ENCODE assay signal across 9 mouse cellular contexts in genomic region chr1:39941237-39942179, GRCm38 (mm10). TPM values are rescaled to one million over a fixed set of nuclear protein-coding genes. Genes with fewer than 3 reads are reported as not detected.
DNase-seq lines count a peak whose midpoint lies in the region; ATAC-seq and TF ChIP-seq lines count a peak whose summit lies in the region.
"Had no signal": no experiment of that assay in that cellular context is flagged by ENCODE, and none has a peak within 500 bp of the region (broad histone marks: within the 10 kb centered on the region; RNA-seq: fewer than 3 reads in every experiment).

No protein-coding gene starts in this region.

- peak; percentile 72 for DNase-seq in adrenal gland, adult 2 months
- no peak for DNase-seq in adrenal gland, adult 18-20 months (ENCODE audit: low spot score in 2 of 2)
- no peak for DNase-seq in lung, postnatal 10 days
- no peak for DNase-seq in kidney, adult 8-10 months
- no peak for DNase-seq in thymus, adult 2 months
- DNase-seq: kidney, adult 18-20 months had no signal

- ATAC-seq in lung, embryonic 16.5 days (ENCODE audit: low read depth) = no peak
- no peak for ATAC-seq in forebrain, embryonic 16.5 days
- ATAC-seq in neural tube, embryonic 15.5 days (ENCODE audit: low FRiP score) = peak; percentile 23; the same call in 1 of the 2 replicates

- H3K4me2 ChIP-seq in lung, embryonic 16.5 days (ENCODE audit: low read depth, low read length) = no peak overlapping the region
- H3K4me2 ChIP-seq in forebrain, embryonic 16.5 days (ENCODE audit: low read length) = peak overlapping the region; percentile 6
- no peak overlapping the region for H3K4me2 ChIP-seq in neural tube, embryonic 15.5 days

- TF ChIP-seq CTCF in thymus, adult 2 months (IDR thresholded peaks at IDR 0.05; ENCODE audit: borderline replicate concordance, control insufficient read depth, extremely low read depth, insufficient read depth, low read length, poor library complexity) = no peak

- H3K36me3 ChIP-seq in lung, embryonic 16.5 days (ENCODE audit: control insufficient read depth, insufficient read depth, low read length) = no peaks in the 10 kb centered on the region
- H3K36me3 ChIP-seq in forebrain, embryonic 16.5 days (ENCODE audit: control insufficient read depth, insufficient read depth) = no peaks in the 10 kb centered on the region
- no peaks in the 10 kb centered on the region for H3K36me3 ChIP-seq in neural tube, embryonic 15.5 days
- H3K36me3 ChIP-seq in thymus, adult 2 months (ENCODE audit: control insufficient read depth, insufficient read depth, low read length) = no peaks in the 10 kb centered on the region

- no peaks in the 10 kb centered on the region for H3K27me3 ChIP-seq in lung, embryonic 16.5 days (ENCODE audit: control insufficient read depth, insufficient read depth, low read depth, low read length)
- H3K27me3 ChIP-seq in forebrain, embryonic 16.5 days (replicated peaks; ENCODE audit: control insufficient read depth, insufficient read depth, low read length) = no peaks in the 10 kb centered on the region
- H3K27me3 ChIP-seq in neural tube, embryonic 15.5 days (replicated peaks) = no peaks in the 10 kb centered on the region
- H3K27me3 ChIP-seq in thymus, adult 2 months (ENCODE audit: control insufficient read depth, insufficient read depth, low read length) = no peaks in the 10 kb centered on the region

- H3K9ac ChIP-seq in lung, embryonic 16.5 days (ENCODE audit: low read length) = no peak overlapping the region
- no peak overlapping the region for H3K9ac ChIP-seq in forebrain, embryonic 16.5 days (replicated peaks; ENCODE audit: low read depth, low read length)
- no peak overlapping the region for H3K9ac ChIP-seq in neural tube, embryonic 15.5 days (replicated peaks)

- TF ChIP-seq POLR2A in thymus, adult 2 months (IDR thresholded peaks at IDR 0.05; ENCODE audit: control insufficient read depth, extremely low read depth, insufficient read depth, low read length, poor library complexity) = no peak

- H3K27ac ChIP-seq in lung, embryonic 16.5 days (ENCODE audit: low read length) = peak overlapping the region; percentile 26; the same call in 1 of the 2 replicates
- H3K27ac ChIP-seq in forebrain, embryonic 16.5 days (ENCODE audit: low read length) = peak overlapping the region; percentile 48; the same call in 1 of the 2 replicates
- peak overlapping the region; percentile 82 for H3K27ac ChIP-seq in neural tube, embryonic 15.5 days (replicated peaks)
- H3K27ac ChIP-seq in thymus, adult 2 months (ENCODE audit: control insufficient read depth, insufficient read depth, low read length) = no peak overlapping the region

- WGBS in lung, embryonic 16.5 days = 53% methylated on average over 10 of the region's 10 CpGs
- 56% methylated on average over 10 of the region's 10 CpGs for WGBS in forebrain, embryonic 16.5 days
- 65% methylated on average over 10 of the region's 10 CpGs for WGBS in neural tube, embryonic 15.5 days
- WGBS in thymus, adult 2 months = 66% methylated on average over 10 of the region's 10 CpGs

- peaks cover 80% of the 10 kb centered on the region for H3K4me1 ChIP-seq in lung, embryonic 16.5 days (replicated peaks; ENCODE audit: control insufficient read depth, insufficient read depth, low read length)
- peaks cover 92% of the 10 kb centered on the region for H3K4me1 ChIP-seq in forebrain, embryonic 16.5 days (replicated peaks; ENCODE audit: control insufficient read depth, insufficient read depth, low read length)
- H3K4me1 ChIP-seq in neural tube, embryonic 15.5 days = peaks cover 96% of the 10 kb centered on the region
- H3K4me1 ChIP-seq in thymus, adult 2 months (replicated peaks; ENCODE audit: control insufficient read depth, insufficient read depth, low read length) = peaks cover 35% of the 10 kb centered on the region

- H3K4me3 ChIP-seq in lung, embryonic 16.5 days (ENCODE audit: low read length) = no peak overlapping the region
- no peak overlapping the region for H3K4me3 ChIP-seq in forebrain, embryonic 16.5 days (replicated peaks; ENCODE audit: low read length)
- no peak overlapping the region for H3K4me3 ChIP-seq in neural tube, embryonic 15.5 days (replicated peaks)
- no peak overlapping the region for H3K4me3 ChIP-seq in thymus, adult 2 months (ENCODE audit: control insufficient read depth, insufficient read depth, low read length)

- no peaks in the 10 kb centered on the region for H3K9me3 ChIP-seq in lung, embryonic 16.5 days (ENCODE audit: control insufficient read depth, low read length)
- H3K9me3 ChIP-seq in forebrain, embryonic 16.5 days (ENCODE audit: control insufficient read depth, low read length) = no peaks in the 10 kb centered on the region
- H3K9me3 ChIP-seq in neural tube, embryonic 15.5 days (replicated peaks) = no peaks in the 10 kb centered on the region

RNA-seq across cellular contexts. Expression of gene Map4k4, which starts 40.8 kb away (rescaled TPM):
- 100 to 1,000 TPM in 1 of 2 experiments, 10 to 100 TPM in 1; 97.5 to 127 TPM for total RNA-seq in adrenal gland, adult 2 months (2021)
- polyA plus RNA-seq in adrenal gland, adult 2 months (2012; rRNA removed) = 44.9 and 46.6 TPM in 2 replicates
- 10 to 100 TPM; 90.2 to 98.0 TPM for total RNA-seq in adrenal gland, adult 18-20 months (2021)
- 20.9 and 21.6 TPM in 2 replicates for polyA plus RNA-seq in lung, embryonic 16.5 days (2015; fragmentation: Nextera tagmentation; extraction: Ambion mirVana)
- polyA plus RNA-seq in forebrain, embryonic 16.5 days (2015; fragmentation: Nextera tagmentation; extraction: Ambion mirVana) = 38.5 and 49.5 TPM in 2 replicates
- 31.1 and 35.7 TPM in 2 replicates for polyA plus RNA-seq in neural tube, embryonic 15.5 days (2015; fragmentation: Nextera tagmentation; extraction: Ambion mirVana)
- polyA plus RNA-seq in thymus, adult 2 months (2012; rRNA removed) = 164 and 167 TPM in 2 replicates
